In the genomic region with DNA sequence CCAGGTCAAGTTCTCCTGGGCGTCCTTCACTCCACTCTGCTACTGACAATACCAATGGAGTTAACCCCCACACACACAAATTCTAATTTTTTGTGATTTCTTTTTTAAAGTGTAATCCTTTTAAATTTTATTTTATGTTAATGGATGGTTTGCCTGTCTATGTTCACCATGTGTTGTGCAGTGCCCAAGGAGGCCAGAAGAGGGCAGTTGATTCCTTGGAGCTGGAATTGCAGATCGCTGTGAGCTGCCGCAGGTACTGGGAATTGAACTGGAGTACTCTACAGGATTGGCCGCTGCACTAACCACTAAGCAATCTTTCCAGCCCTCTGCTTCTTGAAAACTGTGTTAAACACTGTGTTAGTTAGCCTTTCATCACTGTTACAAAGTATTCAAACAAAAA, we compare ENCODE assay signal across 22 mouse cellular contexts. TPM values are rescaled to one million over a fixed set of nuclear protein-coding genes. Genes with fewer than 3 reads are reported as not detected.
A peak's percentile ranks its signal among the peaks of the same experiment; 100 is the strongest.
DNase-seq lines count a peak whose midpoint lies in the region; ATAC-seq and TF ChIP-seq lines count a peak whose summit lies in the region.
"Had no signal": no experiment of that assay in that cellular context is flagged by ENCODE, and none has a peak within 500 bp of the region (broad histone marks: within the 10 kb centered on the region; RNA-seq: fewer than 3 reads in every experiment).

No protein-coding gene starts in this region.

- no peak for ATAC-seq in Patski
- ATAC-seq: forebrain, embryonic 16.5 days had no signal

- no peaks in the 10 kb centered on the region for H3K27me3 ChIP-seq in Patski
- H3K27me3 ChIP-seq: CH12.LX; embryonic facial prominence, embryonic 13.5 days; forebrain, embryonic 12.5 days; heart, embryonic 13.5 days; hindbrain, embryonic 15.5 days had no signal

- CTCF ChIA-PET in Patski (lab: Charles Lee) = interaction anchor here (1.8 kb wide), 1 partner anchor 23 kb away, joined by 3 read pairs; no protein-coding TSS in a partner anchor

- POLR2A ChIA-PET in Patski (lab: Charles Lee) = no interaction called here

- H3K27ac ChIP-seq in layer of hippocampus, adult 2 months = no peak overlapping the region
- H3K27ac ChIP-seq: embryonic facial prominence, embryonic 13.5 days; forebrain, embryonic 12.5 days; heart, embryonic 13.5 days; hindbrain, embryonic 15.5 days had no signal

- DNase-seq in layer of hippocampus, adult 2 months (ENCODE audit: low spot score in 2 of 2) = no peak
- DNase-seq in layer of hippocampus, postnatal 14 days (ENCODE audit: low spot score in 2 of 2) = no peak
- peak; percentile 21 for DNase-seq in thymus, postnatal 4 days
- DNase-seq in thymus, adult 18-20 months = no peak
- DNase-seq in Patski (ENCODE audit: low read depth, low spot score) = no peak
- DNase-seq in retina, postnatal 1 day = no peak
- DNase-seq in adrenal gland, postnatal 25 days = no peak
- DNase-seq: adrenal gland, postnatal 10 days; cerebellum, adult 11-12 months; cerebellum, adult 9-10 months; cerebellum, postnatal 25 days; gastrocnemius, postnatal 10 days; heart, postnatal 36 days had no signal

- H3K4me3 ChIP-seq in layer of hippocampus, adult 2 months = no peak overlapping the region
- H3K4me3 ChIP-seq: embryonic facial prominence, embryonic 13.5 days; forebrain, embryonic 12.5 days; heart, embryonic 13.5 days; hindbrain, embryonic 15.5 days had no signal

- in situ Hi-C loops in Patski (cut with MboI; ENCODE audit: low pct_unique_long_range_greater_than_20kb) = no loop called here

- TF ChIP-seq CTCF in layer of hippocampus, adult 2 months (conservative IDR thresholded peaks at IDR 0.05) = 0 out of 2 replicates have a peak, but pooled peaks have one; percentile 13
- peak; percentile 53 for TF ChIP-seq CTCF in Patski (IDR thresholded peaks at IDR 0.05)

RNA-seq across cellular contexts. Expression of a gene that starts 13.5 kb away (rescaled TPM):
- total RNA-seq in layer of hippocampus, adult 2 months (2021) = not detected
- total RNA-seq in layer of hippocampus, postnatal 14 days (2021) = not detected
- 0.18 TPM for polyA plus RNA-seq in Patski (2021)
- not detected in 2 replicates for total RNA-seq in adrenal gland, postnatal 25 days (2021)
- total RNA-seq: adrenal gland, postnatal 10 days; CH12.LX; gastrocnemius, postnatal 10 days; heart, postnatal 36 days had no signal
- polyA plus RNA-seq: cortical plate, adult 2 months; embryonic facial prominence, embryonic 13.5 days; forebrain, embryonic 12.5 days; forebrain, embryonic 16.5 days; frontal cortex, adult 2 months; hindbrain, embryonic 11.5 days; hindbrain, embryonic 15.5 days had no signal

RNA-seq across cellular contexts. Expression of a gene that starts 26.1 kb away (rescaled TPM):
- total RNA-seq in layer of hippocampus, adult 2 months (2021) = under 1 TPM; 0.51 to 0.56 TPM
- under 1 TPM in 1 of 2 experiments, not detected in 1; 0.43 TPM for total RNA-seq in layer of hippocampus, postnatal 14 days (2021)
- 0.12 TPM for polyA plus RNA-seq in Patski (2021)
- total RNA-seq in adrenal gland, postnatal 25 days (2021) = 0.33 TPM in 1 of 2 replicates, not detected in the other
- polyA plus RNA-seq: heart, embryonic 13.5 days had no signal

RNA-seq across cellular contexts. Expression of a gene that starts 33.2 kb away (rescaled TPM):
- 1 to 10 TPM; 6.4 to 6.6 TPM for total RNA-seq in layer of hippocampus, adult 2 months (2021)
- 1 to 10 TPM; 5.9 to 6.4 TPM for total RNA-seq in layer of hippocampus, postnatal 14 days (2021)
- 14.0 TPM for polyA plus RNA-seq in Patski (2021)
- 4.3 and 7.4 TPM in 2 replicates for total RNA-seq in adrenal gland, postnatal 25 days (2021)

RNA-seq across cellular contexts. Expression of a gene that starts 42.4 kb away (rescaled TPM):
- 10 to 100 TPM; 65.3 to 67.6 TPM for total RNA-seq in layer of hippocampus, adult 2 months (2021)
- 10 to 100 TPM; 89.6 to 95.9 TPM for total RNA-seq in layer of hippocampus, postnatal 14 days (2021)
- polyA plus RNA-seq in Patski (2021) = 448 TPM
- total RNA-seq in adrenal gland, postnatal 25 days (2021) = 126 and 127 TPM in 2 replicates
